Mouse (Mus musculus) gastrocnemius, adult 18-20 months (tissue): ENCODE measurements around the gene Hist1h2bf. TPM values are rescaled to one million over a fixed set of nuclear protein-coding genes. Genes with fewer than 3 reads are reported as not detected.
"Not testable (repeated sequence)": the region's sequence is repeated elsewhere in the genome, so short reads cannot be mapped to it uniquely, and the experiment has no call there.

Experiments used
- DNase-seq: peaks from one replicate; pipeline ENCODE4 v3.0.0; 2021; ENCODE audit warnings: low spot score
- total RNA-seq, 2 experiments: library from RNA; stranded (reverse); gene quantifications; 2 replicates each; pipeline ENCODE4 v1.2.3; 2021

Gene Hist1h2bf
- total RNA-seq, 2 experiments from 2014 or later = 1.3 to 5.3 TPM

DNA sequence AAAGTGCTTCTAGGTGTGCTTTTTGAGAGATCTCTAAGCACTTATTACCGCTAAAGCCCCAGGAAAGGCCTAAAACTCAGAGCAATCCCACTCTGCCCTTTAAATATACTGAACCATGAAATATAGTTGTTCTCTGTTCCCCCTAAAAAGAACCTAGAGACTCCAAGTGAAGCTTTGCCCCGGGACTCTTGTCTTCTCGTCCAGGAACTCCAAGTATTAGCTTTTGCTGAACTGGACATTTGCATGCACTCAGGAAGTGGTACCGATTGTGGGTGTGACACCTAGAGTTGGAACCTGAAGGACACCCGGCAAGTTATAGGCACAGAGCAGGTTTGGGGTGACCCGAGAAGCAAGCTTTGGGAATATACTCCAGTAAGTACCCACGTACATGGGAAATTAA is 17.2 kb upstream of the Hist1h2bf start:
- no peak for DNase-seq

DNA sequence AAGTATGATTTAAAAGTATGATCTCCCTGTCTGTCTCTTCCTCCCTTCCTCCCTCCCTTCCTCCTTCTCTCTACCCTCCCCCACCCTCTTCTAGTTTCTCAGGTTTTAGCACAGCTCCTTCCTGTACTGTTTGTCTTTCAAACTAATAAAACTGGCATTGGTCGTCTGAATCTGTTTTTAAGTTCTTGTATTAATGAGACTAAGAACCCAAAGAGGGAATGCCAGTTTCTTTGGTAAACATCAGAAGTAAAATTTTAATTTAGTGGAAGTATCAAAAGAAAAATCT is 12.9 kb upstream of the Hist1h2bf start:
- no peak for DNase-seq

DNA sequence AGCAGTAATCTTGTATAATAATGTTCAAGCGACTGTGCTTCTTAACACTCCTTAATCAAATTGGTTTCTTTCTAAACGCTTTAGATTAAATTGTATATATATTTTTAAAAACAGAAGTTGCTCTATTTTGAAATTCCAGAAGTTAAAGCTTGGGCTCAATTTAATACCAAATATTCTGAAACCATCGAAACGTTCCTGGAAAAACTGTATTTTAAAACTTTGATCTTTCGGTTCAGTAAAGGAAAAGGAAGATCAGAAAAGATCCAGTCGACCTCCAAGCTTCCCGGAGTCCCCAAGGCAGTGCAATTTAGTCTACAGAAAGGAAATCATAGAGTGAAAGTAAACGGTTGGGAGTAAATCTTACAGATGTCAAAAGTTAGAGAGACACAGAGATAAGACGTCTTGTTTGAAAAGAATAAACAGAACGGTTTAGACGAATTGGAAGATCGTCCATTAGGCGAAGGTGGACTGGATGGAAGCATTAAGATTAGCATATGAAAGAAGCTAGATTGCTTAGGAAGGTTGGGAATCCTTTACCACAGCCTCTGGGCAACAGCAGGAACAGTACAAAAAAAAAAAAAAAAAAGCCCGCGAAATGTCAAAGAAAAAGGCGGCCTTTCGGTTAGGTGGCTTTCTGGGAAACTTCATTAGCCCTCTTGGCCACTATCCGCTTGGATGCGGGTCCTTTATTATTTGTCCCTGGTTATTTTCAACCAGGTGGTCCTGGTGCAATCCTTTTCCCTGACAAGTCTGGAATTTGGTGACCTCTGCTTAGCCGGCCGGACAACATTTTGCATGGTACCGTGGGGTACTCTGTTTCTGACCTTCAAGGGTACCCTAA is 12.3 kb upstream of the Hist1h2bf start:
- DNase-seq = no peak

DNA sequence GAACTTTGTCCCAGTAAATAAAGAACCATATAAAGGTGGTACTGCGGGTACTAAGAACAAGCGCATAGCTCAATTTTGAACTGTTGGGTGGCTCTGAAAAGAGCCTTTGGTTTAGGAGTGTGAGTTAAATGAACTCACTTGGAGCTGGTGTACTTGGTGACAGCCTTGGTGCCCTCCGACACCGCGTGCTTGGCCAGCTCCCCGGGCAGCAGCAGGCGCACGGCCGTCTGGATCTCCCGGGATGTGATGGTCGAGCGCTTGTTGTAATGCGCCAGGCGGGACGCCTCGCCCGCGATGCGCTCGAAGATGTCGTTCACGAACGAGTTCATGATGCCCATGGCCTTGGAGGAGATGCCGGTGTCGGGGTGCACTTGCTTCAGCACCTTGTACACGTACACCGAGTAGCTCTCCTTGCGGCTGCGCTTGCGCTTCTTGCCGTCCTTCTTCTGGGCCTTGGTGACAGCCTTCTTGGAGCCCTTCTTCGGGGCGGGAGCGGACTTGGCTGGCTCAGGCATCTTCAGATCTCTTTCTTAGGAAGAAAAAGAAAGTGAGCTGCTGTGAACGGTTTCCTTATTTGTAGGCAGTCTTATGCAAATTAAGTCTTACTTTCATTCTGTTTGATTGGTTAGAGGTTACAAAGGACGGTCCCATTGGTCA is 11.6 kb upstream of the Hist1h2bf start:
- DNase-seq = peak; percentile 72

DNA sequence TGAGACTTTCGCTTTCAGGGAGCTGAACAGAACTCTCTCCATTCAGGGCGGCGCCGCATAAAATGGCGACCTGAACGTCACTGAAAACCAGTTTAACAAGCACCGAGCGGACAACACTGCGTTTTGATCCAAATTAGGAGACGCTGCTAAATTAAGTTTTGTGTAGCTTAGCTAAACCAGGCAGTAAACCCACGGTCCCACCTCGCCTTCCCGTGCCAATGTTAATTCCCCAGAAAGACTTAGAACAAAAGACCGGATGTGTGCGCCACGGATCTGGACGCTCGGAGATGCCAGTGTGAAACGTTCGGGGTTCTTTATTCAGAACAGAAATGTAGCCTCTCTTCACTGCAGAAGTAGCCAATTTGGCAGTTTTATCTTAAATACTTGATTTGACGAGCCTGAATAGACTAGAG is 11.0 kb upstream of the Hist1h2bf start:
- DNase-seq = peak; percentile 62

DNA sequence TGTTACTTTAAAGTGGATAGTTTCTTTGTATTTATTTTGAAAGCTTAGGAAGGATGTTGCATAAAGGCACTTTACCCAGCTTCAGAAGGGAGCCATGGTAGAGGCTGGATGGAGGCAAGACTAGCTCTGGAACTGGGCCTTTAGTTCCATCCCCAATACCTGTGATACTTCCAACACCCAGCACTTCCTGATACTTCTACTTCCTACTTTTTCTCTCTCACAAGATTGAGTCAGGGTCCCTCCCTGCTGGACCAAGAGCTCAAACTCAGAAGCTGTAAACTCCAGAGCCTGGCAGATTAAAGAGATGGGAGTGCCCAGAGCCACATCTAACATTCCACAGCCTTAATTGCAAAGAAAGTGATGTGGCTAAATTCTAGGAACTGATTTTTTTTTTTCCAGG is 10.3 kb upstream of the Hist1h2bf start:
- no peak for DNase-seq

DNA sequence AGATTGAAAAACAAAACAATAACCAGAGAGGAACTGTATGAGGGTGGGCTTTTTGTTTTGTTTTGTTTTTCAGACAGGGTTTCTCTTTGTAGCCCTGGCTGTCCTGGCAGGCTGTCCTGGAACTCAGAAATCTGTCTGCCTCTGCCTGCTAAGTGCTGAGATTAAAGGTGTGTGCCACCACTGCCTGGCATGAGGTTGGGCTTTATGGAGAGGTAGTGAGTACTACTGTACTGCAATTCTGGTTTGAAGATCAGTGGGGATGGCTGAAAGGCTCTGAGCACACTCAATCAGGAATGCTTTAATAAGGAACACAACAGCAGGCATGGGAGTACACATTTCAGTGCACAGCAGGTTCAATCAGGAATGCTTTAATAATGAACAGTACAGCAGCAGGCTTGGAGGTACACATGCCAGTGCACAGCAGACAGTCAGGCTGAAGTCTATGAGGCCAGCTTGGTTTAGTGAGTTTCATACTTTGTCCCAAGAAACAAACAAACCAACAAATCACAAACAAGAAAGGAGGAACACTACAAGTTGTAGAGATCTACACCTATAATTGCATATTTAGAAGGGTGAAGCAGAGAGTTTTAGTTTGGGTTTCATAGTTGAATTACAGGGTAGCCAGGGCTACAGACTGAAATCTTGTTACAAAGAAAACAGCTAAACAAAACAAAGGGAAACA is 9.5 kb upstream of the Hist1h2bf start:
- DNase-seq = no peak

DNA sequence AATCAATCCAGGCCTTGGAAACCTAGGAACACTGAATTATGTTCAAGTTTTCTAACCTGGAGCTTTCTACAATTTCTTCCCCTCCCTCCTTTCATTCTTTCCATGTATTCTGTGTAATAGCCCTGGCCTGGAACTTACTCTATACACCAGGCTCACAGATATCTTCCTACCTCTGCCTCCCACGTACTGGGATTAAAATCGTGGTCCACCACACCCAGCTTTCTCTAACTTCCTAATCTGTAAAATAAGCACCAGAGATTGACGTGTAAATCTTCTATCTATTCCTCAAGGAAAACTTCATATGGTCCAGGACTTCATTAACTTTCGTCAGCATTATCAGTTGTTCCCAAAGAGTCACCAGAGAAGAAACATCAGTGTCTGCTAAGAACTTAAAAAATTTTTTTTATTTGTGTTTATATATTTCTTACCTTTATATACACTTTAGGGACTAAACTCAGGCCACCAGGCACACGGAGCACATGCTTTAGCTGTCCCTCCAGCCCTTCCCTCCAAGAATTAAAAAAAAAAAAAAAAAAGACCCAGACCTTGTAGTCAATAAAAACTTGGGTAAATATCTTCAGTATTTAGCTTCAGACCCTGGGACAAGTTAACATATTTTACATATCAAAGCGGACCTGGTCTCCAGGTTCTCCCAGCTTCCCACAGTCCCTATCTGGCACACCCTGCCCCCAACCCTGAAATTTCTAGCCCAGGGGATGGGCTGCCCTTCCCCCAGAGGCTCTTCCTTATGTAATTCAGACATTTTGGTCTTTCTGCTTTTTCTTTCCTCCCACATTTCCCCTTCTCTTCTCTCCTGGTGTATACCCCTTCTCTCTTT is 8.4 kb upstream of the Hist1h2bf start:
- DNase-seq = no peak

DNA sequence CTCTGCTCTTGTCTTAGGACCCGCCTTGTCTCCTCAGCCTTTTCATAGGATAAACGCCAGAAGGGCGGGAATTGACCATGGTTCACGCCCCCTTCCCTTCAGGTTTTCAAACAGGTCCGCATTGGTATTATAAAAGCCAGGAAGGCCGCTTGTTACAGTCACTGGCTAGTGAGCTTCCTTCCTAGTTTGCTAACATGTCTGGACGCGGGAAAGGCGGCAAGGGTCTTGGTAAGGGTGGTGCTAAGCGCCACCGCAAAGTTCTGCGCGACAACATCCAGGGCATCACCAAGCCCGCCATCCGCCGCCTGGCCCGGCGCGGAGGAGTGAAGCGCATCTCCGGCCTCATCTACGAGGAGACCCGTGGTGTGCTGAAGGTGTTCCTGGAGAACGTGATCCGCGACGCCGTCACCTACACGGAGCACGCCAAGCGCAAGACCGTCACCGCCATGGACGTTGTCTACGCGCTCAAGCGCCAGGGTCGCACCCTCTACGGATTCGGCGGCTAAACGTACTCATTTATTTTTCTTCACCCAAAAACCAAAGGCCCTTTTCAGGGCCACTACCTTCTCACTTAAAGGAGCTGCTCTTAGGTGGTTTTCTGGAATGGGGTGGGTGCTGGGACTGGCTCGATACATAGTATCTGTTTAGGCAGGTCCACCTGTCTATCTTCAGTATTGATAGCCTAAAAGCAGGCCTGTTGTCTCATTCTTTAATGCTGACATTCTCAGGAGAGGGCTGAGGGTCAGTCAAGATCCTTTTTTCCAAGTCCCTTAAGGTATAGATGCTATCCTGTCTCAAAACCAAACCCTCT is 7.6 kb upstream of the Hist1h2bf start, which contains the start of gene Hist1h4d:
TSS of gene Hist1h4d (plus strand) at position 191 of the 811 bp plus-strand sequence.
- peak; percentile 98 for DNase-seq

DNA sequence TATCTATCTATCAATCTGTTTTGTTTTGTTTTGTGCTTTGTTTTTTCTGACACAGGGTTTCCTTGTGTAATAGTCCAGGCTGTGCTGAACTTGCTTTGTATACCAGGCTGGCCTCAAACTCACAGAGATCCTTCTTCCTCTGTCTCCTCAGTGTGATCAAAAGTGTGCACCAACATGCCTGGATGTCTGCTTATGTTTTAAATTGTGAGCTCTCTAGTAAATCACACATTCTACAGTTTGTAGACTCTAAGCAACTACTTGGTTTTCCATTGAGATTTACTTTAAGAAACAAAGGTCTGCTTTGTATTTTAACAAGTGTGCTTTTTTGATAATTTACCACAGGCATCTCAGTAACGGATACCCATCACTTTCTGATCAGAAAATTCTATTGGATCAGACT is 3.8 kb upstream of the Hist1h2bf start:
- DNase-seq = no peak

DNA sequence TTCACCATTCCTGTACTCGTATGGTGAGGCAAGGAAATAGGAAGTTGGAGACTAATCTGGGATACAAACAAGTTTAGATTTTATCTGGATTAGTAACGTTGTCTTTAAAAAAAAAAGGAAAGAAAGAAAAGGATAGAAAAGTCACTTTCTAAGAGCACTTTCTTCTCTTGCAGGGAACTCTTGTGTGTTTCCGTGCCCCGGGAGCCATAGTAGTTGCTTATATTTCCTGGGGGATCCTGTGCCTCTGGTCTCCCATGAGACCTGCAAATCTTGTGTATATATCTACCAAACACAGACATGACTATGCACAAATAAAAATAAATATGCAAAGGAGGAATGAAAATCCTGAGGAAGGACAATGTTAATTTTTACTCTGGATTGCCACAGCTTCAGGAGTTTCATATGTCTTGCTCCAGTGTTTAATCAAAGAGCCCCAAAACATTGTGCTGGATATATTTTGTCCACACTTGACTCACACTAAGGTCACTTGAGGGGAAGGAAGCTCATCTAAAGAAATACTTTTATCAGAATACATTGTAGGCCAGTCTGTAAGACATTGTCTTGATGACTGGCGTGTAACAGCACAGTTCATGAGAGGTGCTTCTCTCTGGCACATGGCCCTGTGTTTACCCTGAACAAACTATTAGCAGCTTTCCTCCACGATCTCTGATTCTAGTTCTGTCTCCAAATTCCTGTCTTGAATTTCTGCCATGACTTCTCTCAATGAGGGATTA is 3.1 kb upstream of the Hist1h2bf start:
- DNase-seq = no peak

DNA sequence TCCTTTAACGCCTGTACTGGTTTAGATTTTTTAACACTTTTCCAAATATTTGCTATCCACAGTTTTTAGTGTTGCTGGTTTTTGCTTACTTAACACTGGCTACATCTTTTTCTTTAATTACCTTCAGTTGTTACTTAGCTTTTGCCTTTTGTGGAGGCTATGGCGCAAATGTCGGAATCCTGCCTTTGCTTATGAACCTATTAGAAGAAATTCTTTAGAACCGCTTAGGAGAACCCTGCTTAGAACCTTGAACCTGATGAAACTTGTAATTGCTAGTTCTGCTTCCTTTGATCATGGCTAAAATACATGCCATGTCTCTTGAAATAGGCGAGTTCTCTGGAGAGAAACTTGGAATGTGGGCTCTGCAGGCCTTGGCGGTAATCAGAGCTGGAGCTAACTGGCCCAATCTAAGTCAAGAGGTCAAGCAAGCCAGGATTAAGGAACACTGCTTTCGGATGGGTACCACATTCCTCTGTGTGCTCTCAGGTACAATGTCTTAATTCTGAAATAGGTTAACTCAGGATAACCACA is 2.4 kb upstream of the Hist1h2bf start:
- DNase-seq = no peak

DNA sequence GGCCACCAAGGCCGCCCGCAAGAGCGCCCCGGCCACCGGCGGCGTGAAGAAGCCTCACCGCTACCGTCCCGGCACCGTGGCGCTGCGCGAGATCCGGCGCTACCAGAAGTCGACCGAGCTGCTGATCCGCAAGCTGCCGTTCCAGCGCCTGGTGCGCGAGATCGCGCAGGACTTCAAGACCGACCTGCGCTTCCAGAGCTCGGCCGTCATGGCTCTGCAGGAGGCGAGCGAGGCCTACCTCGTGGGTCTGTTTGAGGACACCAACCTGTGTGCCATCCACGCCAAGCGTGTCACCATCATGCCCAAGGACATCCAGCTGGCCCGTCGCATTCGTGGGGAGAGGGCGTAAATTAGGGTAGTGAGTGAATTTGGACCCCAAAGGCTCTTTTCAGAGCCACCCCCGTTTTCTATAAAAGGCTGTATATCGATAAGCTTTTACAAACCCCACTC is 1.9 kb upstream of the Hist1h2bf start:
- DNase-seq = not testable (repeated sequence)

DNA sequence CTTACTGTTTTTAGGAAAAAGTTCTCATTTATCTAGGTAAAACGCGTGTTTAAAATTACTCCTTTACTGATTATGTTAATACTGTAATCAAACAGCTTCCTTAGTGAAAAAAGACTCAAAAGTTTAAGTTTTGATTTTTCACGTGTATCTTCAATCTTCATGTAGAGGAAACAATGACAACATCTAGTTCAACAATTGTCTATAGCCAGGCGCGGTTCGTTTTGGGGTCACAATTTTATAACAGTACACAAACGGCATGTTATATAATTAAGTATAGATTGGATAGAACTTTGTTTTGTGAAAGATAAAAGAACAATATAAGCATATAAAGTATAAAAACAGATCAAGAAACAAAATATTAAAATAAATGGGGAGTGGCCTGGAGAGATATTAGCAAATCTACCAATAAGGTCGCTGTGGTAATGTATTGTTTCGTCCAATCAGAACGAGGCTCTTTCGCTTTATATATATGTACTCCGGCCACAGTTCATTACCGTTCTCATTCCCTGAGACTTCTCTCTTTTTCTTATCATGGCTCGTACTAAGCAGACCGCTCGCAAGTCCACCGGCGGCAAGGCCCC is 1.4 kb upstream of the Hist1h2bf start, which contains the start of gene Hist1h3d:
TSS of gene Hist1h3d (plus strand) at position 493 of the 581 bp plus-strand sequence.
- no peak for DNase-seq

DNA sequence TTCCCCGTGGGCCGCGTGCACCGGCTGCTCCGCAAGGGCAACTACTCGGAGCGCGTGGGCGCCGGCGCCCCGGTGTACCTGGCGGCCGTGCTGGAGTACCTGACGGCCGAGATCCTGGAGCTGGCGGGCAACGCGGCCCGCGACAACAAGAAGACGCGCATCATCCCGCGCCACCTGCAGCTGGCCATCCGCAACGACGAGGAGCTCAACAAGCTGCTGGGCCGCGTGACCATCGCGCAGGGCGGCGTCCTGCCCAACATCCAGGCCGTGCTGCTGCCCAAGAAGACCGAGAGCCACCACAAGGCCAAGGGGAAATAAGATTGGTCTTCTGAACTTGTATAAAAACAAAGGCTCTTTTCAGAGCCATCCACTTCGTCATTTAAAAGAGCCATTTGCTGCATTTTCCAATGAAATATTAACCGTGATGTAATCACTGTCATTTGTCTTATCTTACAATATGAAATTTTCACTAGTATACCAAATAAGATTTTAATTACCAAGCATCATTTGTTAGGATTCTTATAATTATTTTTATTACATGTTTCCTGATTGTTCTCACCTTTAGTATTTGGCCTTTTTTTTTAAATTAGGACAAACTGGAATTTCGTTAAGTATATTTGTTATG is 662 bp upstream of the Hist1h2bf start:
- not testable (repeated sequence) for DNase-seq

DNA sequence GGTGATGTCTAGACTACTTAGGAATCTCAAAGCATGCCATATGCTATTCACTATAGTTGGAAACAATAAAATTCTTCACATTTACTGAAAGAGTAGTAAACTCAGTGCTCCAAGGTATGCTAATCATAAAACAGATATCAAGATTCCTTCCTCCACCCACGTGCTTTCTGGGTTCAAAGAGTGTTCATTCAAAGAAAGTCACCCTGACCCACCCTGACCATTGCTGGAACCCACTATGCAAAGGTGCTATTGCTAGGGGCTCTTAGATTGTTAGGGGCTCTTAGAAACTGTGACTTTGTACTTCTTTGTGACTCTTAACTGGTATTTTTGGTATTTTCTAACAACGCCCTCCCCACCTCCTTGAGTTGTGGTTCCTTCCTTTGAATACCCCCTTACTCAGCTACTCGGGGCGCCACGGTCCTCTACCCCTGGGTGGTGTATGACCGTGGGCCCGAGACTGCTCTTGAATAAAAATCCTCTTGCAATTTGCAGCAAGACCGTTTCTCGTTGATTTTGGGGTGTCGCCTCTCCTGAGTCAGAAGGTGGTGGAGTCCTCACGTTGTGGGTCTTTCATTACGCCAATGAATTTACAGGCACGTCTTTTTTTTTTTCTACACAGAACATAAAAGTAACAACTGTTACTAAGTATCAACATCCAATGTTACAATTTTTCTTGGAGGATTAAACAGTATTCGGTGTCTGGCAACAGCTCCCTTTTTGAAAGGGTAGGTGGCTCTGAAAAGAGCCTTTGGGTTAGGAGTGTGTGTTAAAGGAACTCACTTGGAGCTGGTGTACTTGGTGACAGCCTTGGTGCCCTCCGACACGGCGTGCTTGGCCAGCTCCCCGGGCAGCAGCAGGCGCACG is 730 bp downstream of the Hist1h2bf start:
- not testable (repeated sequence) for DNase-seq

DNA sequence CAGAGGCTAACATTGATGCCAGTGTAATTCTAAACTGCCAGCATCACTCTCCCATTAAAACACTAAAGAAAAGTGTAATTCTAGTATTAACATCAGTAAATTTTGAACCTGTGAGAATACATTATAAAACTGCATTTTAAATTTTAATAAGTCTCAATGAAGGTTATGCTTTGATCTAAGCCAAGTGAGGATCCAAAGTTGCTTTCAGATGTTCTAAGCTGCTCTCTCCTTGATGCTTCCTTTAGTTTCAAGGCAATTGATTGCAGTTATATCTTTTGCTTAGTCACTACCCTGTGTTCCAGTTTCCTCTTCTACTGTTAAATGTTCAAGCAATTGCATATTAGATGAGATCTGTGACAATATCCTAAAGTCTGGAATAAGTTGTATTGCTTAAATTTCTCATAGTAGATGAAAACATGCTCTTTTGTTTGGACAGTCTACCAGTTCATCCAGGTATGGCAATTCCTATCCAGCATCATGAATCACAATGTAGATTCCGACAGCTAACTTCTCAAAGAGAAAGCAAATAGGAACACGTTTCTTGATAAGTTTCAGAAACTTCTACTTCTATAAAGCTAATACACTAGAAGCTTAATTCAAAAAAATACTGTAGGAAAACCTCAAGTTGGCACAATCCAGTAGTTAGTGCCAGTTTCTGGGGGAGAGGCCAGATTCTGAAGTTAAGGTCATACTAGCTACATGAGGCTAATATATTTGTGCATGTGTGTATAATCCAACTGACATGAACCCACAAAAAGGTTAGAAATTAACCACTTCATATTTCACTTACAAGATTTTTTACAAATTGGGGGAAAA is 1.6 kb downstream of the Hist1h2bf start:
- no peak for DNase-seq
